Mouse (Mus musculus) urinary bladder, postnatal 36 days (tissue): ENCODE data around the gene Kyat1.

Experiments
- DNase-seq, 2 experiments: peaks; one replicate each; pipeline ENCODE4 v3.0.0; 2022; ENCODE audit warnings: low spot score in 2 of 2, mixed read lengths in 1 of 2

Kyat1 gene

DNA sequence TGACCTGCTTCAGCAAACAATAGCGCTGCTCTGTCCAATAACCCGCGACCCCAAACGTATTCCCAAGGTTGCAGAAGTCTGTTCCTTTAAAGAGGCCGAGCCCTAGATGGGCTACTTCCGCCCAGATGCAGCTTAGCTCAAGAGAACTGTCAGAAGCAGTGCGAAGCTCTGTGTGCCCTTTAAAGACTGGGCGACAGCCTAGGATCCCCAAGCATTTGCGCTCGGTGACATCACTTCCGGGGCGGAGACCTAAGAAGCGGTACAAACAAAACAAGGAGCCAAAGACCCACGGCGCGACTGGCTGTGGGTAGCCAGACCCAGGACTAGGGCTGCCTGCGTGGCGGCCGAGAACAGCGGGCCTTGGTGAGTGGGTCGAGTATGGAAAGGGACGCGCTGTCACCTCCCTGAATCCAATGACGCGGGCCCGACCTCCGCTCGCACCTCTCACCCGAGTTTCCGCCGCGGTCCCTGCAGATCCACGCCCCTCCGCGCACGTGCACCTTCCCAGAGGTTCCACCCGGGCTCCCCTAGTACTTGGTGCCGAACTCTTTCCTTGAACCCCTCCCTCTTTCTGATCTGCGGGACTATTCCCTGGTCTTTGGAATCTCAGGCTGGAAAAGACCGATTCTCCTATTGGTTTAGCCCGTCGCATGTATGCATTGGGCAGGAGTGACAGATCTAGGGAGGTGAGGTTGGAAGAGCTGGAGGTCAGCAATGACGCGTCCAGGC lies at the start of gene Kyat1:
TSS of gene Kyat1 (minus strand) at position 219 of the 729 bp plus-strand sequence.
- DNase-seq = peak; percentile 92 to 94

DNA sequence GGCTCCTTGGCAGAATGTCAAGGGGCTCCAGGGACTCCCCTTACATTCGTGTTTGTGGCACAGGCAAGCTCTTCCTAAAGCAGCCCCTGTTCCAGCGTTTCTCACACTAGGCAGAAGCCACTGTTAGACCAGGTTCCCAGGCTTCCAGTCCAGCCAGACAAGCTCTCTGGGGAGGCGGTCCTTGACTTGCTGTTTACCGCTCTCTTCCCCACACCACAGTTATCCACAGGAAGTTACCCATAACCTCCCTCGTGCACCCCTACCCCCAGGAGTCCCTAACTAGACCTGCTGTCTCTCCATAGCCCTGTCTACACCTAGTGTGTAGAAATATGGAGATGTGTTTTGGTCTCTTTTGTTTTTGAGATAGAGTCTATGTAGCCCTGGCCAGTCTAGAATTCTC lies 48.2 kb upstream of the Kyat1 start:
- DNase-seq = no peak

DNA sequence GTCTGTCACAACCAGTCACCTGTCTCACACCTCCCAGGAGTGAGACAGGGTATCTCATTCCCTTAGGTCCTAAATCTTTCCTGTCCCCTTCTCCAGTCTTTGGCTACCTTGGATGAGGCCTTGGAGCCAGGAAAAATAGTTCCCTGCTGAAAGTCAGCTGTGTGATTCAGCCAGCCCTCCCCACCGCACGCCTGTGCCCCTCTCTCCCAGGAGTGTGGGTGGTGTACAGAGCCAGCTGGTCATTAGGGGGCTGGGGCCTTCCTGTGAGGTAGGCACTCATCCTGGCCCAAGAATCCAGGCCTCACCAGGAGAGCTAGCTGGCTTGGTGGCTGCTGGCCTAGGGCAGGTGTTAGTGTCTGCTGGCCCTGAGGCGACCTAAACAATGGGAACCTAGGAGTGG lies 46.9 kb upstream of the Kyat1 start:
- DNase-seq = no peak

DNA sequence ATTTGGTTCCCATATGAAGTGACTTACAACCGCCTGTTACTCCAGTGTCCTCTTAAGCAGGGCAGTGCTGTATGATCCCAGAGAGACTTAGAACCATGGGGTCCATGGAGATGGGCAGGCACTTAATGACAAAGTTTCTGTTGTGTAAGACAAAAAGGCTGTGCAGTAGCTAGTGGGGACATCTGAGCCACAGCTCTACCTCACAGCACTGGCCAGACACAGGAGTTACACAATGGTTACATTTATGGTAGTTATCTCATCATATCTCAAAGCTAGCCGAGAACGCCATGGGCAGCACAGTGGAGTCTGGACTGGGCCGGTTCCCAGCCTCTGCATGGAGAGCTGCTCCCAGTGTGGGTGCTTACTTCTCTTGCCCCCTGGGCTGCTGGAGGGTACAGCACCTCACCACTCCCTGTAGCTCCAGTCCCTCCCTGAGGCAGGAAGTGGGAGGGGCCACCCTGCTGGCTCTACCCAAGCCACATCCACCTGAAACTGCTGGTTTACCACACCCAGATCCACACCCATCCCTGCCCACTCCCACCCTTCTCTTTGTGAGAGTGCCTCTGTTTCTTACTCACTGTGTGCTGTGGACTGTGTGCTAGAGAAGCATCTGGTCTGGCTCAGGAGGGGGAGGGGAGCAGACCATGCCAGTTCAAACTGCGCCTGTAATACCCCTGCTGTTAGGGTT lies 45.9 kb upstream of the Kyat1 start:
- peak; percentile 69 to 72 for DNase-seq

DNA sequence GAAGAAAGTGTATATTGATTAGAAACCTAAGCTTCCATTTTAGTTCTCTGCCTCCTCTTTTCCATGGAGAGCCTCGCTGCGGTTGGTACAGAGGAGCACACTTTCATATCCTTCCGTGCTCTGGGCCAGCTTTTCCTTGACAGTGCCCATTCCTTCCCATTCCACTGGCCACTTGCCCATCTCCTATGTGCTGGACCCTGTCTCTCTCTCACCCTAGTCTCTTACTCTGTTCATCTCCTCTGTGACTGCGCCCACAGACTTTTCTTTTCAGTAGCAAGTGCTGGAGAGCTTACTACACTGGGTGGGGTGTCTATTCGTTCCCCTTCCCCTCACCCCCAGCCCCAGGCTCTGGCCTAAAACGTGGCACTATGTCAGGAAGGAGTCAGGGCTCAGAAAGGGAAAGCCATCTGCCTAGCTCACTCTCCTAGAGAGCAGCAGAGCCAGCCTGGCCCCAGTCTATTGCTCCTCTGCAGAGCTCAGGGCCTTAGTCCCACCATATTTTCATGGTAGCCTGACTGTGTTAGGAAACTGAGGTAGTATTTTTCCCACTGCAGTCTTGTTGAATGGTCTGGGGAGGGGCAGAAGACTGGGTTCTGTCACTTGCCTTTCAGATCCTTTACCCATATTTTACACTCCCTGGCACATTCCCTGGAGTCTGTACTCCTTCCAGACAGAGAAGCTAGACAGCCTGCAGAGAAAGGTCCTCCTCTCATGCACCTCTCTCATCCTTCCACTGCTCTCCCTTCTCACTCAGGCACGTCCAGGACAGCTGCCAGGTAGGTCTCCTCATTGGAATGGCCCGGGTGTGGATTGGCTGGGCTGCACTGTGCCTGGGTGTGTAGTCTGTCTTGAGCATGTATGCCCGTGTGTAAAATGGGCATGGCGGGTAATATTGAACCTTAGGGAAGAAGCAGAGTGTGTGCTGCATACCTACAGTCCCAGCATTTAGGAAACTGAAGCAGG lies 44.8 kb upstream of the Kyat1 start:
- DNase-seq = no peak

DNA sequence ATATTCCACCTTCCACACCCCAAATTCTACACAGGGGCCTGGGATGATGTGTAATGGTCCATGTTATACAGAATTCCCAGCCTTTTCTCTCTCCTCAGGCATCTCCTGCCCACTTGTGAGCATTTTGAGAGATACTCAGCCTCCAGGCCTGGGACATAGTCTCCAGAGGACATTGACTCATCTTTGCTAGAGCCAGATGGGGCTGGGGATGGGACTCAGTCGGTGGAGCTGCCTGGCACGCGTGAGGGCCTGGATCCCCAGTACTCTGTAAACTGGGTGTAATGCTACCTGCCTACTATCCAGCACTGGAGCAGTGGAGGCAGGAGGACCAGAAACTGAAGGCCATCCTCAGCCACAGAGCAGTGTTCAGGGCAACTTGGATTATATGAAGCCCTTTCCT lies 43.5 kb upstream of the Kyat1 start:
- DNase-seq = no peak

DNA sequence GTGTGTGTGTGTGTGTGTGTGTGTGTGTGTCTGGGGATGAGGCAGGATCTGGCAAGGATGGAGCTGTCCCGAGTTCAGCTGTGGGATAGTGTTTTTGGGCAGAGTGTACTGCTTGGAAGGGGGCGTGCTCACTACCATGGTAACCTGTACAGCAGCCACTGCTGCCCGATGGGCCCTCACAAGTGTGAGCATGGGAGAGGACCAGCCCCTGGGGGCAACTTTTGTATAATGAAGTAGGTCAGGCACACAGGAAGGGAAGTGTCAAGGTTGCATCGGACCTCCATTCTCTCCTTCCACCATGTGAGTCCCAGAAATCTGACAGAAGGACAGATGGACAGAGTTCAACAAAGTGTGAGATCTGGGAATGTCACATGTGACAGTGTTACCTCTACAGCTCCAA lies 42.0 kb upstream of the Kyat1 start:
- DNase-seq = no peak

DNA sequence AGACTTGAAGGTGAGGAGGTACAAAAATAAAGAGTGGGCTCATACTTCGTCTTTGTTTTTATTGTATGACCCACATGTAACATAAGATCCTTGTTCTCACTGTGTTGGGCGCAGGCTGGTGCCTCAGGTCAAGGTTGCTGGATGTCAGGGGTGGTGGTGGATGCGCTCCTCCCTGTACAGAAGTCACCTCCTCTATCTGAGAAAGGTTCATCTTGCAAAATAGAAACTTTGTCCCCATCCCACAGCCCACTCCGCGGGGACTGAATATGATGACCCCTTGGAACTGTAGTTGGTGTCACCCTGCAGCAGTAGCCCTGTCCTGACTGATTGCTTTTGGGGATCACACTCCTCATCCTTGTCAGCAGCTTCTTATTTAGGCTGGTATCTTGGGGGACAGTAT lies 41.4 kb upstream of the Kyat1 start:
- no peak for DNase-seq

DNA sequence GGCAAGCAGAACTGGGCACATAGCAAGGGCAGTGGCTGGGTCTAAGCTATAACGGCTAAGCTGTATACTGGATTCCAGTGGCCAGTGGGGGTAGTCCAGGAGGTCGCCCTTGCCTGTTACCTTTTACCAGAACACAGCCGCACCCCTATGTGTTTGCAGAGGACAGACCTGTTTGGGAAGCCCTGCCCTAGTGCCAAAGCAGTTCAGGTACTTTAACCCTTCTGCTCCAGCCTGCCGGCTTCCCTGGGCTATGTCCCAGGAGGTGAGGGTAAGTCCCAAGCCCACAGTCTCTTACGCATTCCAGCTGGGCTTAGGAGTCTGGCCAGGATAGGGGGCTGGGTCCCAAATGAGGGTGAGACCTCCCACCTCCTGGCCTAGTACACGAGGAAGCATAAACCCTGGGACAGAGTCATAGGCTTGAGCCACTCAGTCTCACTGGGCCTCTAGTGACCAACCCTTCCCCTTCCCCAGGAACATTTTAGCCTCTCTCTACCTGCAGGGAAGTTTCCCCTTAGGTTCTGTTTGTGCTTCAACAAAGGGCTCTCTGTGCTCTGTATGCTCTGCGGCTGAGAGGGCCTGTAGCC lies 39.0 kb upstream of the Kyat1 start:
- DNase-seq = peak; percentile 52 to 60

DNA sequence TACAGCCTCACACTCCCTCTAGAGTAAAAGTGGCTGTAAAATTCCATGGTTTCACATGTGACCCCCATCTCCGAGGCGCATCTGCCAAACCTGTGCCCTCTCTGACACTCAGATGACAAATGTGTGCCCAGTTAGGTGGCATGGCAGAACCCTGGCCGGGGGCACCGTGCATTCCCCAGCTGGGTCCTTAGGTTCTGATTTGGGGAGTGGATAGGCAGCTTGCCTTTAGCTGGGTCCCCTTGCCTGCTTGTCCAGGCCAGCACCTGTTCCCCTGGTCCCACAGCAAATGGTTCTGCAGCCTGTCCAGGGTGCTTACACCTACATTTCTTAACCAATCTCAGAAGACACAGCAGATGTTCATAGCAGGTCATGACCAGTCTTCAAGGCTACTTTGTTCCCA lies 37.7 kb upstream of the Kyat1 start:
- DNase-seq = no peak

DNA sequence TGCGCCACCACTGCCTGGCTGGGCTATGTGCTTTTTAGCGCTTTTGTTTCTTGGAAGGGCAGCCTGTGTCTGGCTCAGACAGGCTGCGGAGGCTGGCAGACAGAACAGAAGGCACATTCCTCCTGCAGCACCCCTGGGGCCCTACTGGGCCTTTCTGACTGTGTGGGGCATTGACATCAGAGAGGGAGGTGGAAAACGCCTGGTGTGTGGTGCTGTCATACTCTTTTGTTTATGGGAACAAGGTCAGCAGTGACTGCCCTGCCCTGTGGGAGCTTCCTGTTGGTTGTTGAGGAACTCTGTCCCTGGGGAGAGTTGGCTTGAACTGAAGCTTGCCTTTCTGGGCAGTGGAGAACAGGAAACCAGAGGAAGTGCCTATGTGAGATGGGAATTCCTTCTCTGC lies 36.9 kb upstream of the Kyat1 start:
- DNase-seq = peak in 1 of 2 experiments; percentile 74

DNA sequence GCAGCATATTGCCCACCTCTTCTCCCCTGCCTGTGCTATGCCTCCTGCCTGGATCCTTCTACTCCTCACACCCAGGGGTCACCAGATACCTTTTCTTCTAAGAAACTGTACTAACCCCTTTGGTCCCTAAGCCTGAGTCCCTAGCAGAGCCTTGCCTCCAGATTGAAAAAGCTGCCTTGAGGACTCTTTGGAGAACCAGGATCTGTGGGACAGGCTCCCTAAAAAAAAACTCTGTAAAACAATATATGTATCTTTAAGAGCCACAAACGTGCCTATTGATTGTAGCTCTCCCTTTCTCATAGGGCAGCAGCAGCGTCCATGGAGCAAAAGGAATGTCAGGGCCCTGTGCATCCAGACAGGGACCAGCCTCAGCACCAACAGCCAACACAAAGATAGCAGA lies 34.6 kb upstream of the Kyat1 start, which contains the start of gene Gm28035:
TSS of gene Gm28035 (plus strand) at position 301 of the 400 bp plus-strand sequence.
- DNase-seq = no peak

DNA sequence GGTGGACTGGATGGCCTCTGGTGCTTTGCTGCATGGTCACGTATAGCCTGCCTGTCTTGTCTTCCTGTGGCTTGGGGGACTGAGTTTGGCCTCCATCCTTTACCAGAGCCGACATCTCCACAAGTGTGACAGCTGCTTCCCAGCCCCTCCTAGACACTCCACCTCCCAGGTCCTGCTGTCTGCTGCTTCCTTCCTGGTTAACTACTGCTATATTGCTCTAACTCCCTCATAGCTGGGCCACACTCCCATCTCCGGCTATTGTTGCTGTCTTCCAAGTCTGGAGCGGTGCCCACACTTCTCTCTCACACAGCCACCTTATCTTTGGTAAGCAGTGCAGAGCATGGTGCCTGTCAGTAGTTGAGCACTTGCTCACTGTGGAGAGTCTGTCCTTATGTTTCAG lies 34.1 kb upstream of the Kyat1 start:
- DNase-seq = no peak

DNA sequence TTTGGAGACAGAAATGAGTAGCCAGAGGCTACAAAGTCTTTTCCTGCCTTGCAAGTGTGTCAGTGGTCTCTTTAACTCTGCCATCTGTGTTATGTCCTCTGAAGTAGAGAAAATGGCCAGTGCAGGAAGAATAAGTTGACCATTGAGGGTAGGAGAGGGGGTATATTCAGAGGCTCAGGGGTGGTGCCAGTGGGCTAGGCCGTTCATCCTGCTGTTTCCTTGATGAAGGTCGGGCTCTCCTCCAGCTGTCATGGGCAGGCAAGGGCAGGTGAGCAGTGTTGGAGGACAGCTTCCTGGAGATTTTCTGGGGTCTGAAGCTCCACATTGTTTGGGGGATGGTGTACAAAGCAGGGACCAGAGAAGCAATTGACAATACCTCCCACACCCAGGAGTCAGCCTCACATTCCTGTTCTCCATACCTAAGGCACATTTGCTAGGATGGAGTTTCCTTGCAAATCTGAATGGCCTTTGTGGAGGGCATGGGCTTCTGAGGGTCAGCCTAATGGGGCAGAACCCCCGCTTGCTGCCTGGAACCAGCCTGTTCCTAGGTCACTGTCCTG lies 33.3 kb upstream of the Kyat1 start:
- no peak for DNase-seq

DNA sequence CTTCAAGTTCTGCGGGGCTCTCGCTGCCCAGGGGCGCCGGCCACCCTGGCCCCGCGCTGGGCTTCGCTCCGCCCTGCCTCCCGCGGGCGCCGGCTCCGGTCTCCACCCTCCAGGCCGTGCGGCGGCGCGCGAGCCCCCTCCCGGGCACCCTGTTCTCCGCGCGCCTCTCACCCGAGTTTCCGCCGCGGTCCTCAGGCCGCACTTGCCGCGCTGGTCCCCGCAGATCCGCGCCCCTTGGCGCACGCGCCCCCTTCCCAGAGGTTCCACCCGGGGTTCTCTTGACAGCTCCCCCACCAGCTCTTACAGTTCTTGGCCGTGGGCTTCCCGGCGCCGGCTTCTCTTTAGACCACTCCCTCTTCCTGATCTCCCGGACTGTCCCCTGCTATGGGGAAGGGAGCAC lies 32.2 kb upstream of the Kyat1 start:
- DNase-seq = peak; percentile 59 to 69

DNA sequence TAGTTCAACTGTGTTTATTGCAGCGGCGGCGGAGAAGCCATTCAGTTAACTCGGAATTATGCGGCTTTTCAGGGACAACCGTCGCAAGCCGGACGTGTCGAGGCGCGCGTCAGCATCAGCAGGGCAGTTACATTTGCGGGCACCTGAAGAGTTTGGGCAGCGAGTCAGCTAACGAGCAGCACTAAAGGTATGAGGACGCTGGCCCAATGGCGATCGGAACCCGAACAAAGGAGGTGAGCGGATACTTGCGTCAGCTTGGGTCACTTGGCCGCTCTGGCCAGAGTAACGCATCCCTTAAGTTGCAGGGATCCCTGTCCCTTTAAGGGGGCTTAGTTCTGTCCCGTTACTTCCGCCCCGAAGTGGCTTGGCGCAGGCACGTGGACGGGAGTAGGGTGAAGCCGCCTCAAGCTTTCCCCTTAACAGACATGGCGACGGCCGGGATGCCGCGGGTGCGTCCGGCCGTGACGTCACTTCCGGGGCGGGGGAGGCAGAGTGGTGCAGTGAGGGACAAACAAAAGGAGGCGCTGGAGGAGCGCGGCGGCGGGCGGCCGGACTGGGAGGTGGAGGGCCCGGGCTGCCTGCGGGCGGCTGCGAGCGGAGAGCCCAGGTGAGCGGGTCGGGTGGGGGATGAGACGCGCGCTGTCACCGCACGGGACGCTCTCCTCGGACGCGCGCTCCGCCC lies 31.7 kb upstream of the Kyat1 start, which contains the start of gene Lrrc8a:
TSS of gene Lrrc8a (plus strand) at position 517 of the 682 bp plus-strand sequence.
- DNase-seq = peak; percentile 100

DNA sequence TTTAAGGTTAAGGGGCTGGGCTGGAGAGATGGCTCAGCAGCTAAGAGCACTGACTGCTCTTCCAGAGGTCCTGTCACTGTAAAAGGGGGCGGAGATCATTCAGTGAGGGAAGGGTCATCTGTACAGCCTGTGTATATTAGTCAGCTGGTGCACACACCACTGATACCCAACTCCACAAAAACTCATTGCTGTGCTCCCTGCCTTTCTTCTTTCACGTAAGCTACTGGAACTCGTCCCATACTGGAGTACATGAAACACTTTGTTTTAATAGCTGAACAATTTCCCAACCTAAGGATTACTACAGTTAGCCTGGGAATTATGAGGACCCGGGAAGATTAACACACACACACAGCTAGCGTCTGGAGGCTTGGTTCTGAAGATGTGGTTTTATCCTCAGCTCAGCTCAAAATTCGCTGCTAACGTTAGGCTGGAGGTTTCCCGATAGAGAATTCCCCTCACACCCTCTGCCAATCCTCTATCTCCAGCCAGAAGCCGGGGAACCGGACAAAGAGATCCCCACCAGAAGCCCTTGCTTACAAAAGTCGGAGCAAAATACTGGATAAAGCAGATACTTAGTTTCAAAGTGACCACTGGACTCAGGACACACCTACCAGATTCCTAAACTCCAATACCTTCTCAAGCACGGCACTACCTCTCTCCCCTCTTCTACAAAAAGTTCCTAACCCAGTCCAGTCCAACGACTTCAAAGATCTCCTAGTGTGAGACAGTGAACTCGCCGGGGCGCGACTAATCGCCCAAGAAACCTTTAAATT lies 31.0 kb upstream of the Kyat1 start:
- DNase-seq = no peak

DNA sequence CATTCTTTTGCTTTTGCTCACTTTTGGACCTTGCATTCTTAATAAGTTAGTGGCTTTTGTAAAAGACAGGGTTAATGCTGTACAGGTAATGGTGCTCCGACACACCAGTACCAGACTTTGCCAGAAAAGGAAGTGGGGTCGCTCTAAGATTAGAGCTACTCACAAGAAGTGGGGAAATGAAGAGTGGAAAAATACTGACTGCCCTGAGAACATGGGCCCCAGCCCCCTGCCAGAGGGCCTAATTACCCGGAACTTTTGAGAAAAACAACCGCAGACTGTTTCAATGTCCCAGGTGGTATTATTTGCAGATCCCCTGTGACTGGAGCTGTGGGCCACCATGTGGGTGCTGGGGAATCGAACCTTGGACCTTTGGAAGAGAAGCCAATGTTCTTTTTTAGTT lies 29.9 kb upstream of the Kyat1 start:
- no peak for DNase-seq

DNA sequence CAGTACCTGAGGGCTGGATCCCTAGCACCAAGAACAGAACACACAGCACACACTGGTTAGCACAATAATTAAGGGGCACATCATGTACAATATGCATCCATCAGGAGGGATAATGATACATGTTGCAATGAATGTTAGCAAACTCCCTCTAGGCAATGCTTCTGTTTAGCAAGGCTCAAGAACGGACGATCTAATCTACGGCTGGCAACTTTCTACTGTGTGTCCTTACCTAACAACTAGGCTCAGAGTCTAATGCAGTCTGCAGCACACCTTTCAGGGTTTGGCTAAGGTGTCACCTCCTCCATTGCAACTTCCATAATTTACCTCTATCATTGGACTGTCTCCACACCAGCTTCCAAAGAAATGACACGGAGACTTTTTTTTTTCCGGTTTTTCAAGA lies 10.6 kb upstream of the Kyat1 start:
- no peak for DNase-seq

DNA sequence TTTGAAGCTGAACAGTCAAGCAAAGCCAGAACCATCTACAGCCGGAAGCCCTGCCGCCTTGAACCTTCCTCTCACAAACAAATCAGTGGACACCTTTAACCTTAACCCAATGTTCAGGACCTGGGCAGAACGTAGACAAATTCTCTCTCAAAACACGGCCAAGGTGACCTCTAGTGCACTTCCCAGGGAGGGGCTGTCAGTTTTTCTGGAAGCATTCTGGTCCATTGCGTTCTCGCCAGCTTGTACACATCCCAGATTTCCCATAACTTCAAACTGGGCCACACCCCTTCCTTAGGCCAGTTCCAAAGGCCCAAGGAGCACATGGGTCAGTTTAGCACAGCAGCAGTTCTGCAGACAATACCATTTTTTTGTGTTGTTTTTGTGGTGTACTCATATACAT lies 9.8 kb upstream of the Kyat1 start:
- DNase-seq = no peak
